Mouse (Mus musculus) liver, embryonic 12.5 days (tissue): ENCODE measurements around the gene Btbd17. TPM values are rescaled to one million over a fixed set of nuclear protein-coding genes. Genes with fewer than 3 reads are reported as not detected.
A peak's percentile ranks its signal among the peaks of the same experiment; 100 is the strongest.

Experiments used
- ATAC-seq: fragments of 200-750 bp; cut with Nextera tagmentation; 2 replicates; pipeline ENCODE4 v1.8.0; 2017; ENCODE audit warnings: moderate number of reproducible peaks, mild to moderate bottlenecking, moderate library complexity
- H3K27ac ChIP-seq: fragments of 300-500 bp; sonication (generic); 2 replicates; pipeline ENCODE4 v1.5.1; 2016; ENCODE audit warnings: mild to moderate bottlenecking
- H3K27me3 ChIP-seq: fragments of 300-500 bp; sonication (generic); replicated peaks from 2 replicates; pipeline ENCODE4 v1.6.1; 2016; ENCODE audit warnings: mild to moderate bottlenecking, moderate library complexity
- H3K36me3 ChIP-seq: fragments of 300-500 bp; sonication (generic); 2 replicates; pipeline ENCODE4 v1.6.1; 2016; ENCODE audit warnings: mild to moderate bottlenecking, moderate library complexity
- H3K4me1 ChIP-seq: fragments of 300-500 bp; sonication (generic); 2 replicates; pipeline ENCODE4 v1.6.1; 2016
- H3K4me2 ChIP-seq: fragments of 300-500 bp; sonication (generic); 2 replicates; pipeline ENCODE4 v1.6.1; 2016; ENCODE audit warnings: mild to moderate bottlenecking, moderate library complexity
- H3K4me3 ChIP-seq: fragments of 300-500 bp; sonication (generic); 2 replicates; pipeline ENCODE4 v1.5.1; 2016; ENCODE audit warnings: mild to moderate bottlenecking, moderate library complexity
- H3K9ac ChIP-seq: fragments of 300-500 bp; sonication (generic); 2 replicates; pipeline ENCODE4 v1.6.1; 2016; ENCODE audit warnings: mild to moderate bottlenecking, moderate library complexity
- H3K9me3 ChIP-seq: fragments of 300-500 bp; sonication (generic); replicated peaks from 2 replicates; pipeline ENCODE4 v1.6.1; 2016; ENCODE audit warnings: mild to moderate bottlenecking, moderate library complexity
- WGBS: fragments of 180-500 bp; shearing (Covaris S2); methylation state at CpG from one replicate; pipeline ENCODE4 v1.1.7; 2016; ENCODE audit not compliant: insufficient replicate concordance; 5-methylcytosine and 5-hydroxymethylcytosine counted together
- polyA plus RNA-seq: library from polyadenylated mRNA; unstranded; fragments of >200 nt; fragmentation: Nextera tagmentation; extraction: Ambion mirVana; gene quantifications from 2 replicates; pipeline ENCODE4 v1.2.1, GENCODE M21; 2016

The Btbd17 gene
- polyA plus RNA-seq, 1 experiment from 2014 or later, result not detected

DNA sequence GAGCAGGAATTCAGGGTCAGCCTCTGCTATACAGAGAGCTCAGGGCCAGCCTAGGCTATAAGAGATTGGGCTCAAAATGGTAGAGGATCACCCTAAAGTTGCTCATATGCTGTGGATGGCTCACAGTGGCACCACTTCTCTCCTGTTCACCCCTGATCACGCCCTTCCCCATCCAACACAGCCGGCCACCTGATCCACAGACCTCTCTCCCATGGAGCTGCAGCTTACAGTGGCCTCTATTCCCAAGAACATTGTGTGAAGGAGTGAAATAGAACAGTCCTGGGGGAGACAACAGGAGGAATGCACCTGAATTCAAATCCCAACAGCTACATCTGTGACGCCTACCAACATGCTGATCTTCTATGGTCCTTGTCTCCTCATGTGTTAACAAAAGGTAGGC, 2.9 kb upstream of the Btbd17 start, which contains the start of gene Gpr142:
TSS of gene Gpr142 (plus strand) at position 301 of the 400 bp plus-strand sequence.
- no peak within 1 kb of the TSS for H3K27ac ChIP-seq
- no peak within 1 kb of the TSS for H3K4me2 ChIP-seq
- H3K4me1 ChIP-seq, result no peaks in the 10 kb centered on the region; the same call in 1 of the 2 replicates
- no peak within 1 kb of the TSS for H3K4me3 ChIP-seq
- H3K36me3 ChIP-seq, result no peaks in the 10 kb centered on the region
- H3K9ac ChIP-seq, result no peak within 1 kb of the TSS
- H3K27me3 ChIP-seq, result peaks cover 40% of the 10 kb centered on the region
- WGBS, result 67% methylated on average over 3 of the region's 3 CpGs
- no peak for ATAC-seq
- no peaks in the 10 kb centered on the region for H3K9me3 ChIP-seq

DNA sequence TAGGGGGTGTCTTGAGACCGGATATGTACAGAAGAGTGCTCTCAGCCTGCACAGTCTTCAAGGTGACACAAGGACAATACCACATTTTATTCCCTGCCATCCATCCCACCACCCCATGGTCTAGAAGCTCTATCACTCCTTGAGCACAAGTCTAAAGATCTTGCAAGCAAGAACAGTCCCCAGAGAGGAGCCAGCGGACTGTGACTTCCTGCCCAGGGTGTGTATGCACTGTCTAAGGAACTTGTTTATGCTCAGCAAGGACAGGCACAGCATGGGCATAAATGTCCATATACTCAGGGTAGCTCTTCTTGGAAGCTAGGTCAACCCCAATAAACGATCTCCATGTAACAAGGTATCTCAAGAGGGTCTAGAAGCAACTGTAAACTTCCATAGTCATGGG, 2.2 kb upstream of the Btbd17 start:
- H3K27ac ChIP-seq, result no peak overlapping the region
- no peak overlapping the region for H3K4me2 ChIP-seq
- H3K4me3 ChIP-seq, result no peak overlapping the region
- peaks cover 46% of the 10 kb centered on the region for H3K27me3 ChIP-seq
- WGBS, result 61% methylated on average over 3 of the region's 3 CpGs
- no peaks in the 10 kb centered on the region for H3K9me3 ChIP-seq
- ATAC-seq, result no peak
- H3K4me1 ChIP-seq, result no peaks in the 10 kb centered on the region; the same call in 1 of the 2 replicates
- H3K36me3 ChIP-seq, result no peaks in the 10 kb centered on the region
- no peak overlapping the region for H3K9ac ChIP-seq

DNA sequence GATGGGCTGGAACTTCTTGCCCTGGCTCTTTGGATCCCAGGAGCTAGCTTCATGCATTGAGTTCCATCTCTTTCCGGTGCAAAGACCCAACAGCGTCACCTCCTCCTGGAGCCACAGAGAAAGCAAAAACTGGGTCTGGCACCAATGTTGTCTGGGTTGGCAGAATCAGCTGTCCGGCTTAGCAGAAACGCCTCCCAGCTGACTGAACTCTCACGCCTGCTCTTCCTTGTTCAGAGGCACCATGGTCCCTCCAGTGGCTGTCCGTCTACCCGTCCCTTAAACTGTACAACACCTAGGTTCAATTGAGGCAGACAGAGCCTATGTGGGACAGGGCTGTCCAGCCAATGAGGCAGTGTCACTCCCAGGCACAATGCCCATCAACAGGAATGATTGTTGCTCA, 1.4 kb upstream of the Btbd17 start:
- Histone ChIP-seq H3K27ac (no peak overlapping the region), H3K4me3 (no peak overlapping the region), H3K4me1 (0 out of 2 replicates have a peak, but pooled peaks cover 2% of the 10 kb centered on the region), H3K27me3 (peaks cover 54% of the 10 kb centered on the region), H3K4me2 (no peak overlapping the region), H3K9ac (no peak overlapping the region), H3K36me3 (no peaks in the 10 kb centered on the region), H3K9me3 (no peaks in the 10 kb centered on the region)
- no peak for ATAC-seq
- WGBS, result 71% methylated on average over 7 of the region's 7 CpGs

DNA sequence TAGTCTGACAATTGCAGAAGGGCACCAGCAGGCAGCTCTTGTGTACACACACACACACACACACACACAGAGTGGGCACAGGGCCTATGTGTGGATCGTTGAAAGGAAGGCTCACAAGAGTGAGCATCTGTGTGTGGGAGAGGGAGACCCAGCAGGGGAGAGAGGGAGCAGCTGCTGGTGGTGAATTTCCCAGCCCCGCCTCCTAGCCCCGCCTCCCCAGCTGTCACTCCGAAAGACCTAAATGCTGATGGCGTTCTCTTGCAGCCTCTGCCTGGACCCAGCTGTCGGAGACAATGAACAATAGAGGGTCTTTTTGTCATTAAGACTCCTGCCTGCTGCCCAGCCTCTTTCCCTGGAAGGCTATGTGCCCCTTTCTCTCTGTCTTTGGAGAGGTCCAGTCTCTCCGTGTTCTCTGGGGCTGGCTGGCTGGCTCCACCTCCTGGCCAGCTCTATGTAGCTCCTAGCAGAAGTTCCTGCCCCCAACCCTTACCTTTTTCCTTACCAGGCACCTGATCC, 456 bp downstream of the Btbd17 start:
- peak overlapping the region; percentile 52 for H3K4me2 ChIP-seq
- 0 out of 2 replicates have a peak, but pooled peaks cover 11% of the 10 kb centered on the region for H3K4me1 ChIP-seq
- ATAC-seq, result no peak
- 0 out of 2 replicates have a peak overlapping the region, but pooled peaks have one; percentile 21 for H3K4me3 ChIP-seq
- peaks cover 73% of the 10 kb centered on the region for H3K27me3 ChIP-seq
- WGBS, result 5% methylated on average over 7 of the region's 7 CpGs
- no peak overlapping the region for H3K27ac ChIP-seq
- H3K36me3 ChIP-seq, result no peaks in the 10 kb centered on the region
- H3K9ac ChIP-seq, result no peak overlapping the region
- H3K9me3 ChIP-seq, result no peaks in the 10 kb centered on the region

DNA sequence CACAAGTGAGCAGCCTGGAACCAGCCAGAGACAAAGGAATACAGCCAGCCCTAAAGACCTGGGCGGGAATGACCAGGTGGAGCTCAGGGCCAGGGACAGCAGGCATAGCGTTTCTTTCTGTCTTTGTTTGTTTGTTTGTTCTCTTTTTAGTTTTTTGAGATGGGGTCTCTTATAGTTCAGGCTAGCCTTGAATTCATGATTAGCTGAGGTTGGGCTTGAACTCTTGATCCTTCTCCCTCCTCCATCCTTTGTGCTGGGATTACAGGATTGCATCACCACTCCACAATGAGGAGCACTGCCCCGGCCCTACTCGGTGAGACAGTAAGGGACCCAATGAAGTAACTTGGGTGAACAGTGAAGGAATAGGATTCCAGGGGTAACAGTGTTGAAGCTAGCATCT, 1.1 kb downstream of the Btbd17 start:
- Histone ChIP-seq H3K9me3 (no peaks in the 10 kb centered on the region), H3K36me3 (no peaks in the 10 kb centered on the region), H3K4me3 (no peak overlapping the region), H3K27me3 (peaks cover 79% of the 10 kb centered on the region), H3K27ac (no peak overlapping the region), H3K4me1 (0 out of 2 replicates have a peak, but pooled peaks cover 11% of the 10 kb centered on the region), H3K4me2 (no peak overlapping the region), H3K9ac (no peak overlapping the region)
- 52% methylated on average over 4 of the region's 4 CpGs for WGBS
- no peak for ATAC-seq

DNA sequence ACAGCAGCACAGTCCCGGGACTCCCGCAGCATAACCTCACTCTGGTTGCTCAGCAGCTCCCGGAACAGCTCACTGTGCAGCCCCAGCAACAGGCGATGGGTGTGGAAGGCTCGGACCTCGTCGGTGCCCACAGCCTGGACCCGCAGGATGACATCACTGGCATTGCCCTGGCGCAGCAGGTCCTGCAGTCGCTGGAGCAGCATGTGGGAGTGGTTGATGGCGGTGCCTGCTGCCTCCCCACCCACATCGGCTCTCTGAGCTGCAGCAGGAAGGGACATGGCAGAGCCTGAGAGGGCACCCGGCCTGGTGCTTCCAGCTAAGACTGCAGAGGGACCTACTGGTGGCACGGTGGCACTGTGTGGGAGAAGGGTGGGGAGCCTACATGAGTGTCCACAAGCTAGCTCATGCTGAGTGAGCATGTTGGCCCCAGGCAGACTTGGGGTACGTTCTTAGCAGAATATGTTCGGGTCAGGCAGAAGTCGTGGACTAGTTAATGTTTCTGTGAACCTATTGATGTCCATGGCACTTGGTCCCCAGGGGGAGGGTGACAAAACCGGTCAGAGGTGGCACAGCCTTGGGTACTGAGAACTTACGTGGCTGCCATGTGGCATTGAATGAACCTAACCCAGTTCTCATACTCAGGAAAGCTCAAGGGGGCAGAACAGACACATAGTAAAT, 1.7 kb downstream of the Btbd17 start:
- no peaks in the 10 kb centered on the region for H3K9me3 ChIP-seq
- H3K4me1 ChIP-seq, result peaks cover 15% of the 10 kb centered on the region; the same call in 1 of the 2 replicates
- WGBS, result 54% methylated on average over 19 of the region's 19 CpGs
- H3K27ac ChIP-seq, result no peak overlapping the region
- peaks cover 86% of the 10 kb centered on the region for H3K27me3 ChIP-seq
- no peaks in the 10 kb centered on the region for H3K36me3 ChIP-seq
- no peak overlapping the region for H3K9ac ChIP-seq
- H3K4me3 ChIP-seq, result no peak overlapping the region
- no peak overlapping the region for H3K4me2 ChIP-seq
- ATAC-seq, result no peak

DNA sequence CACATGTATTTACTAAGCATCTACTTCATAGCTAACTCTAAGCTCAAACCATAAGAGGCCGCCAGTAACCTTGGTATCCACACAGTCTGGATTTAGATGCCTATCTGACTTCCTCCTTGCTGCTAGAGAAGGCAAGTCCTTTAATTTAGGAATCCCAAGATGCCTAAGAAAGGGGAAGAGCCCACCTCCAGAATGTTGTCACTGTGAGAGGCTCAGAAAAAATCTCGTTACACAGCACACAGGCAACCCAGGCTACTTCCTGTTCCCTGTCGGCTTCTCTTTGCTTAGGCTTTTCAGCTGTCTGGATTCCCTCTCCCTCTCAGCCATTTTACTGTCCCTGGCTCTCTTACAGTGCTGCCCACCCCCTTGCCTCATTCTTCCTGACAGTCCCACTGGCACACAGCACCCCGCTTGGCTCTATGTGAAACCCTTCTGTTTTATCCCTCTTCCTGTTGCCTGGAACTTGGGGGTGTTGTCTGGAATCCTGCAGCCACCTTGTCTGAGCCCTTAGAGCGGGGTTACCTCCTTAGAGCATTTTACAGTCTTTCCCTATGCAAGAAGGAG, 2.7 kb downstream of the Btbd17 start:
- no peak for ATAC-seq
- Histone ChIP-seq H3K4me1 (peaks cover 19% of the 10 kb centered on the region), H3K4me2 (no peak overlapping the region), H3K9me3 (no peaks in the 10 kb centered on the region), H3K27ac (no peak overlapping the region), H3K27me3 (peaks cover 96% of the 10 kb centered on the region), H3K9ac (no peak overlapping the region), H3K36me3 (no peaks in the 10 kb centered on the region), H3K4me3 (no peak overlapping the region)
- 19% methylated on average over 5 of the region's 5 CpGs for WGBS

DNA sequence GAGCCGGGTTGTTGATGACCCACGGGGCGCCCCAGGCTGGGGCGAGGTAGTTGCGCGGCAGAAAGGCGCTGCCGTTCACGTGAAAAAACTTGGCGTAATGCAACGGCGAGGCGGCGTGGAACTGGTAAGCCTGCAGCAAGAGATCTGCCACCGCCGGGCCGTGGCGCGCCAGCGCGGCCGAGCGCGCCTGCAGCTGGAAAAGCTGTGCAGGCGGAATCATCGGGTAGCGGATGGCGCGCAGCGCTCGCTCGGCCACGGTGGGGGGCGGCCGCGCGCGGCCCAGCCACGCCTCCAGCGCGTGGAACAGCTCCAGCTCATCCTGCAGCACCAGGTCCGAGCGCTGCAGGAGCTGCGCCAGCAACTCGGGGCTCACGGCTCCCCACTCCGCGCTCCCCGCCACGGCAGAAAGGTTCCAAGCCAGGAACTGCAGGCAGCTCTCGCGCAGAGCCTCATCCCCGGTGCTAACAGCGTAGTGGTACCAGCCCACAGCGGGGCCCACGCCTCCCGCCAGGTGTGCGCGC, 3.8 kb downstream of the Btbd17 start:
- no peak overlapping the region for H3K9ac ChIP-seq
- H3K4me2 ChIP-seq, result peak overlapping the region; percentile 57
- WGBS, result 3% methylated on average over 59 of the region's 59 CpGs
- no peaks in the 10 kb centered on the region for H3K9me3 ChIP-seq
- H3K36me3 ChIP-seq, result no peaks in the 10 kb centered on the region
- no peak for ATAC-seq
- peaks cover 19% of the 10 kb centered on the region for H3K4me1 ChIP-seq
- H3K27ac ChIP-seq, result no peak overlapping the region
- peaks cover 100% of the 10 kb centered on the region for H3K27me3 ChIP-seq
- H3K4me3 ChIP-seq, result peak overlapping the region; percentile 33

DNA sequence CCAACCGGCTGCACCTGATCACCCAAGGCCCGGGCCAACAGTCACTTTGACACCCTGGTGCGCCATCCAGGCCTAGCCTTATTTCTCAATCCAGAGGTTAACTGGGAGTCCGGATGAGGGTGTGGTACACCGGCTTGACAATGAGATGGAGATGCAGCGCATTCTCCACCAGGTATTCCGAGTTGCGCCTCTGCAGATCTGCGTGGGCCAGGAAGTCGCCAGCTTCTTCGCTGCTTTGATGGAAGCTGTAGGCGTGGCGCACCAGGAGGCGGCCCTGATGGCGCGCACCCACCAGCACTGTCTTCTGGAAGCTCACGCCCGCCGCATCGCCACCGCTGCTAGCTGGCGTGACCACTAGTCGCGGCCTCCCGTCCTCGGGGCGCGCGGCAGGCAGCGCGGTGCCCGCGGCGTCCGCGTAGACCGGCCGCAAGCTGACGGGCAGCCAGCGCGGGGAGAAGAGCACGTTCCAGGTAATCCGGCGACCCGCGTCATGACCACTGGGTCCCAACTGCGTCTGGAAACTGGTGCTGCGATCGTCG, 4.3 kb downstream of the Btbd17 start:
- no peak for ATAC-seq
- Histone ChIP-seq H3K9me3 (no peaks in the 10 kb centered on the region), H3K9ac (no peak overlapping the region), H3K27me3 (peaks cover 100% of the 10 kb centered on the region), H3K4me2 (peak overlapping the region; percentile 57), H3K4me3 (peak overlapping the region; percentile 33), H3K4me1 (peaks cover 19% of the 10 kb centered on the region), H3K36me3 (no peaks in the 10 kb centered on the region), H3K27ac (no peak overlapping the region)
- 5% methylated on average over 50 of the region's 50 CpGs for WGBS

DNA sequence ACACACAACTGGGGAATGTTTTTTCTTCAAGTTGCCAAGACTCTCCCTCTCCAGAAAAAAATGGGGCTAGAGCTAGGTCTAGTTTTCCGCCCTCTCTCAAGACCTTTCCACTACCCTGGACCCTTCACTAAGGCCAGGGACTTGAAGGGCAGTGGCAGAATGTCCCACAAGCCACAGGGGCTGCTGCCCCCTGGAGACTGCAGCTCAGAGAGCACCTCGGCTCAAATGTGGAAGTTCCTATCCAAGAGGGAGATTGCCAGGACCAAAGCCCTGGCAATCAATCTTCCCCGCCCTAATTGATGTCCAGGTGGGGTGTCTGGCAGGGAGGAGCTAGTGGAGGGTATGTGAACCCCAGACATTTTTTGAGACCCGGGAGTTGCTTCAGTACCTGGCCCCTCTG, 4.9 kb downstream of the Btbd17 start:
- Histone ChIP-seq H3K27ac (no peak overlapping the region), H3K9ac (no peak overlapping the region), H3K4me1 (peaks cover 19% of the 10 kb centered on the region), H3K9me3 (no peaks in the 10 kb centered on the region), H3K36me3 (no peaks in the 10 kb centered on the region), H3K27me3 (peaks cover 100% of the 10 kb centered on the region), H3K4me2 (no peak overlapping the region), H3K4me3 (no peak overlapping the region)
- WGBS, result 10% methylated on average over 4 of the region's 4 CpGs
- no peak for ATAC-seq

DNA sequence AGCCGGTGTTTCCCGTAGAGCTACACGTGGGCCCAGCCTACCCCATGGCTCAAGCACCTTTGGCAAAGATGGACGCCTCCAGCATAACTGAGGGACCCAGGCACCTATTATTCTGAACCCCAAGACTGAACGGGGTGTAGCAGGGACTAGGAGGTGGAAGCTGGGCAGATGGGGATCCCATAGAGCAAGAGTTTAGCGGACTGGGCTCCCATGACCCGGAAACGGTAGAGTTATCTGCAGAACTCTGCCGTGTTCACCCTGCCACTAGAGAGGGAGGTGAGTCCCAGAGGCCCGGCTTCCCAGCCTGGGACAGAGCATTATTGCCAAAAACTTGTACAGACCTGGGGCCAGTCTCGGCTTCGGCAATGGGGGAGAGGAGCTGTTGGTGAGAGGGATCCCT, 5.6 kb downstream of the Btbd17 start:
- no peak overlapping the region for H3K4me3 ChIP-seq
- no peak for ATAC-seq
- no peaks in the 10 kb centered on the region for H3K9me3 ChIP-seq
- no peaks in the 10 kb centered on the region for H3K36me3 ChIP-seq
- no peak overlapping the region for H3K27ac ChIP-seq
- H3K9ac ChIP-seq, result no peak overlapping the region
- no peak overlapping the region for H3K4me2 ChIP-seq
- peaks cover 19% of the 10 kb centered on the region for H3K4me1 ChIP-seq
- WGBS, result 44% methylated on average over 12 of the region's 12 CpGs
- peaks cover 100% of the 10 kb centered on the region for H3K27me3 ChIP-seq

DNA sequence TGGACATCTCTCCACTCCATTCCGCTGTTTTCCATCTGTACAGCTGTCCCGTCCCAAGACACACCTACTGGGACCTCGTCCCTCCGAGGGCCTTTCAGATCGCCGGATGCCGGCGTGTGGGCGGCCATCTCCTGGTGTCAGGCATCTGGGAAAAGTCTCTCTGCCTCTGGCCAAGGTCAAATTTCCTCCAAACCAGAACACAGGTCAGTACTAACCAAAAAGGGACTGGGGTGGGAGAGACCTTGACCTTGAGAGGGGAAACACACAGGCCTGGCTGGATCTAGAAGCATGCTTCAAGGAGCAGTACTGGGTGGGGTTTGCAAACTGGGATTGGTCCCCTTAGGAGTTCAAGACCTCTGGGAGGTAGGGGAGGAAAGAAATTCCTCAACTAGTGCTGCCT, 6.0 kb downstream of the Btbd17 start:
- Histone ChIP-seq H3K9me3 (no peaks in the 10 kb centered on the region), H3K9ac (no peak overlapping the region), H3K4me3 (no peak overlapping the region), H3K36me3 (no peaks in the 10 kb centered on the region), H3K27ac (no peak overlapping the region), H3K4me1 (peaks cover 19% of the 10 kb centered on the region), H3K4me2 (no peak overlapping the region), H3K27me3 (peaks cover 100% of the 10 kb centered on the region)
- WGBS, result 54% methylated on average over 9 of the region's 9 CpGs
- no peak for ATAC-seq
